Mouse (Mus musculus) frontal cortex, postnatal 10 days (tissue): ENCODE measurements around the gene Plagl2.

Experiments used
- DNase-seq, 2 experiments: peaks; one replicate each; pipeline ENCODE4 v3.0.0; 2022; ENCODE audit warnings: low spot score in 2 of 2, mixed read lengths in 1 of 2

Gene Plagl2

DNA sequence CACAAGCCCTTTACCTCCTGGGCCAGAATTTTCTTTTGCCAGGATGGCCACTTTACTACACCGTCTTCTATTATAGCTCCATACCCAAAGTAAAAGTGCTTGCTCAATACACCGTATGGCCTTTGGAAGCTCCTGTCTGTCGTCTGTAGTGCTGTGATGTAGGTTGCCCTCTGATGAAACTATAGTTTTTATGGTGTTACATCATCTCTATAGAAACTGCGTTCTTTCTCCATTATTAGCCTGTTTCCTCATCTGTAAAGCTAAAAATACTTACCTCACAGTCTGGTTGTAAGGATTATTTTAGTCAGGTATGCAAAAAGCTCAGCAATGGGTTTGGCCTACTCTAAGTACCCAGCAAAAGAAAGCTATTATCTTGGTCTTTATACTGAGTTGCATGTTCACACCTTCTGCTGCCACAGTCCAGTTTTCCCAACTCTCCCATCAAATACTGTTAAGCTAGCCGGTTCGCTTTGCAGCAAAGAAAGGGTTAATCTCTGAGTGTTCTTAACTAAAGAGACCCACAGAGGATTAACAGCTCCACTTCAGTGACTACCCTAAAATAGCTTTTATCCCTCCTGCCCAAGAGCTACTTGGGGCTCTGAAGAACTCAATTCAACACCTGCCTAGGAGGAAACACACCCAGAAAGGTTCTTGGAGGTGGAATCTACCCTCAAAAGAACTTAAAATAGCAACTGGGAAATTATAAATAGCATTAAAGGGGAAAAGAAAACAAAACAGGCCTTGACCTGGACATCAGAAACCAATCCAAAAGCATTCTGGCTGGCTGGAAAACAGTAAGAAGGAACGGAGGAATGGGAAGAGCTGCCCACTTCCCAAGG, 2.0 kb downstream of the Plagl2 start:
- no peak for DNase-seq

DNA sequence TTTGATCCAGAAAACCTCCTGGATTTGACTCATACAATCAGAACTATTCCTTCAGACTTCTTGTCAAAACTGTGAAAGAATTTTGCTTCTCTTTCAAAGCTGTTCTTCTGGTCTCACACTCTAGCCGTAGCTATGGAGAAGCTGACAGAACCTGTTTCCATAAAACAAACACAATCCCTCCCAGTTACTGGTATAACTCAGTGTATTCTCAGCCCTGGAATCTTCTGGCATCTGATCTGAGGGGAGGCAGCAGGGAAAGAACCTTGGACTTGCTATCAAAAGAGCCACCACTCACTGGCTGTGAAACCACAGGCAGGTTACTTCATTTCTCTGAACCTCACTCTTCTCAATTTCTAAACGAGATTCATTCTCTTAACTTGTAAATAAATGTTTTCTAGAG, 2.8 kb downstream of the Plagl2 start:
- DNase-seq, result no peak

DNA sequence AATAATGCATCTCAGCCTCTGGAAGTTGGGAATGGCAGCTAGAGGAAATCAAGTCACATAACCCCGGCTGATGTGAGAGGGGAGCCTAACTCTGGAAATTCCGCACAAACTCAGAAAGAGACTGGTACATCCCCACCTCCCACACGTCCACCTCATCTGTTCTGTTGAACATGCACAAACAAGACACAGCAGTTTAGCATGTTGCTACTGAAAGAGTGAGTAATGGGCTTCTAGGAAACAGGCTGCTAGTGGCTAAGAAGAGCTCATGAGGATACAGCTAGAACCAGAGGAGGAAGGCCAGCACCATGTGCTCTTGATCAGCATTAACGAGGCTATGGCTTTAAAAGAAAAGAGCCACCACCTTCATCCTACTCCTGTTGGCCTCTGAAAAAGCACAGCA, 3.3 kb downstream of the Plagl2 start:
- no peak for DNase-seq

DNA sequence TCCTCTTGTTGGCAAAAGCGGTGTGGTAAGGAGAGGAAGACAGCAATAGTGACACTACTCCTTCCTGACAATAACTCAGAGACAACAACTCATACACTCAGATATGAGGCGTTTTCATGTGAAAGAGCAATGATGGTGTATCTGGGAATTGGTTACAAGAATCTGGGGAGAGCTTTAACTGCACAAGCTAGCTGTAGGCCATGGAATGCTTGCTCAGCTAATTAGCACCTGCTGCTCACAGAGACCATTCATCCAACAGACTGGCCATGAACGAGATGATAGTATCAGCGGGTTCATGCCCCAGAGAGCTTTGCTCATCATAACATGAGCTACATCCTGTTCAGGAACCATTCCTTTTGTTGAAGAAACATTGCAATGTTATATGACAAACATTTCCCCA, 4.0 kb downstream of the Plagl2 start:
- DNase-seq, result no peak

DNA sequence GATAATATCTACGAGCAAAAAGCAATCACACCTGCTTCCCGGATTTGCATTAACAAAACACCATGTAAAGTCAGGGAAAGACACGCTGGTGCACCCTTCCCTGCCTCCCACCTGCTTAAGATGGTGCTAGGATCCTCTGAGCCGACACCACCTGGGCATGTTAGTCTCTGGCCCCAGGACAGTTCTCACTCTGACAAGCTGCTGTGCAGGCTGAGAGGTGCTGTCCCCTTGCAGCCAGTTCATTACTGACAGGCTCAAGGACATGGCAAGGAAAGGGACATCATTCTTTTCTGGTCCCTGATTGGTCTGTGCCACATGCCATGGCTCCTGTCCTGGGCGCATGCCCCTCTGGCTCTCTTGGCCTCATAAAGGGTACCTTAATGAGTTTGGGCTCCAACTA, 12.7 kb downstream of the Plagl2 start:
- no peak for DNase-seq

DNA sequence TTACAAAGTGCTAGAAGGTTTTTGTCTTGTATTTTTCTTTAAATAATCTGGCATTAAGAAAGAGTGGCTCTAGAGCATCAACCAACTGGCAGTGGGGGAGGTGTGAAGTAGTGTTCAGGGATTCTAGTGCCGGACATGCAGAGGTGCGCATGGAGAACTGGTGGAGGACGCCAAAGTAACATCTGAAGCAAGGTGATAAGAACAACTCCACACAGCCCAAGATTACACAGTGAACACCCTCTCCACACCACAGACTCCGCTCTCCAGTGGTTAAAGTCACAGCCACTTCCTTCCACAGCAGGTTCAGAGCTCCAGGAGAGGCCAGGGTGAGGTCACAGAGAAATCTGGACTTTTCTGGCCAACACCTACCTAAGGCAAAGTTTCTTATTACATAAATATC, 13.3 kb downstream of the Plagl2 start:
- DNase-seq, result no peak

DNA sequence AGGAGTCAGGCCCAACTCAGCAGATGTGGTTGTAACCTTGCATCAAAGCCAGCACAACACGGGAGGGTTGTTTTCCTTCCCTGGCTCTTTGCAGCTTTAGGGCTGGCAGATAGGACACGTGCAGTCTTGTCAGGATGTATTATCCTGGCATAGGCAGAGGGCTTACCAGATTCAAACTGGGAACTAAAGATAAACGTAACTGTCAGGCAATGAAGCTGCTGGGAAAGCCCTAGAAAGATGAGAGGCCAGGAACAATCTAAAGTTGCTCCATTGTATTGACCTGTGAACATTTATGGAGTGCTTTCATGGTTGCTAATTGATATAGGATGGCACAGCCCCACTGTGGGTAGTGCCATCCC, 15.7 kb downstream of the Plagl2 start:
- no peak for DNase-seq

DNA sequence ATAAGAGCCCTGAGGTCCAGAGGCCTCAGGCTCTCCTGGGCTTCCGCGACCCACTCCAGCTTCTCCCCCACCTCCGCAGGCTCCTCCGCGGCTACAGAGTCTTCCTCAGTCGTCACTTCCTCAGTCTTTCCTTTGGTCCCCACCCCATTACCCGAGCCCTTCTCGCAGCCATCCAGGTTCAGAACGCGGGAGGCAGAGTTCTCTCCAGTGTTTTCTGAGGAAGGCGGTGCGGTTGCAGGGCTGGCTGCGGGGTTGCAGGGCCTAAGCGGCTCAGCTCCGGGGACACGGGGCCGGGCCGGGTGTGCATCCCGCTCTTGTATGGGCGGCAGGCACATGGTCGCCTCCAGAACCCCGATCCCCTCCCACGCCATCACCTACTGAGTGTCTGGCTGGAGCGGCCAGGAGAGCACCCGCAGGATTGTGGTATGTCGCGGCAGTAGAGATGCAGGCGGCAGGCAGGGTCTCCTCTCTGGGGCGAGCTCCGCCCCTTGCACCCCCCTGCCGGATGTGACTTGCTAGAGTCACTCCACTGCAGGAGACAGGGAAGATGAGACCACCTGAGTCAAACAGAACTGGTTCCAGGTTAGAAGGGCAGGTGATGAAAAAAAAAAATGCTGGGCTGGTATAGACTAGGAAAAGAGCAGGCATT, 16.2 kb downstream of the Plagl2 start, which contains the start of gene Tspyl3:
Gene Tspyl3, minus strand, starts transcription at position 496 of the 649 bp plus-strand sequence.
- peak; percentile 67 to 68 for DNase-seq

DNA sequence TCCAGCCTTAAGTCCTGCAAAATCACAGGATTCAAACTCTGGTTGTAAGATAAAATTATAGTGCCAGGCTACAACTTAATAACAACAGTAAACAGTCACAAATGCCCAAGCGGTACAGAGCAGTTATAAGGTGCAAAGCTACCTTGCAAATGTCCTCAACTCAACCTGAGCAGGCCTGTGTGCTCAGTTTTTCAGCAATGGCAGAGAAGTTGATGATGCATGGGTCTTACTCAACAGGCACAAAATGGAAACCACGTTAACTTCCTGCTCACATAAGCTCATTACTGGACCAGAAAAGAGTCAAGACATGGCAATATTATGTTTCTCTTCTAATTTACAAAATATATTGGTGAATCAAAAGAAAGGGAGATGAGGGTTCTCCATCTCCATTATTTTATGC, 18.7 kb downstream of the Plagl2 start:
- DNase-seq, result no peak

DNA sequence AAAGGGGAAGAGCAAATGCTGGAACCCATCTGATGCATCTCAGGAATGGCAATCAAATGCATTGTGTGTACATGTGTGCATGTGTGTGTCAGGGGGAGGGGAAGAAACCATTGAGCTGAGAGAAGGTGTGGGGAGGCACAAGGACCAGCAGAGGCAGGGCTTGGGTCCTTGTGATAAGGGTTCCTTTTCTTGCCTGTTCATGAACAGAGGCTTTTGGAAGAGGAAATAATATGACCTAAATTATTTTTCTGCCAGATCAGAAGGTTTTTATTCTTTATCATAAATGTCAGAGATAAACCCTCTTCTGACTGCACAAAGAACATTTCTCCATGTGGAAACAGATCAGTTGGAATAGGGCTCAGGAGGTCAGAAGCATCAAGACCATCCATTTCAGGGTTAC, 19.1 kb downstream of the Plagl2 start:
- DNase-seq, result no peak

DNA sequence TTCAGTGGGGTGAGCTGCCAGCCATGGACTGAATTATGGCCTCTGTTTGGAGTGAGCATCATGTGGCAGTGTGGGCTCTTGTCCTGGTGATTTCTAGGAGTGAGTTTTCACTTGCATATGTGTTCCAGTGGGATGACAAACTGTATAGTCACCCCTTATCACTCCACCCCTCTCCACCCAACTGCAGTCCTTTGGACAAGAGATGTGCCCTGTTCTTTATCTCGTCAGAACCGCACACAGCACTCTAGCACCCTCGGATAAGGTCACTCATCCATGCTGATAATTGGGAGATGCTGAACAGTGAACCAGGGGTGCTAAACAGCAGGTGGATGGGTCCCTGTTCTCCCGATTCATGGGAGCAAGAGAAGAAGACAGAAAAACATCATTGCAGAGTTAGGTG, 19.6 kb downstream of the Plagl2 start:
- no peak for DNase-seq

DNA sequence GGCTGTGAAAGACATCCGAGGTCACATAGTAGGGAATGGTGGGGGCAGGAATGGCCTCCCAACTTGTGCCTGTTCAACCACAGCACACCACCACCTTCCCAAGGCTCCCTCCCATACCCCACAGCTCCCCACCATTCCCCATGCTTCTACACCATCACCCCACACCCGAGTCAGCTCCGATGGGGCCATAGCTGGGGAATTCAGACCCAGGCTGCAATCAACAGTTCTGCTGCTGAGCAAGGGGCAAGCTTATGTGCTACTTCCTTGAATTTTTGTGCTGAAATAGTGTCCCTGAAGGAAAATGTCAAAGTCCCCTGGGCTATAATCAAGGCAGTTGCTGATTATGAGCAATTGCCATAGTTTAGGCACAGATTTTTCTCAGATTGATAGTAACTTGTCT, 22.7 kb downstream of the Plagl2 start:
- DNase-seq, result no peak

DNA sequence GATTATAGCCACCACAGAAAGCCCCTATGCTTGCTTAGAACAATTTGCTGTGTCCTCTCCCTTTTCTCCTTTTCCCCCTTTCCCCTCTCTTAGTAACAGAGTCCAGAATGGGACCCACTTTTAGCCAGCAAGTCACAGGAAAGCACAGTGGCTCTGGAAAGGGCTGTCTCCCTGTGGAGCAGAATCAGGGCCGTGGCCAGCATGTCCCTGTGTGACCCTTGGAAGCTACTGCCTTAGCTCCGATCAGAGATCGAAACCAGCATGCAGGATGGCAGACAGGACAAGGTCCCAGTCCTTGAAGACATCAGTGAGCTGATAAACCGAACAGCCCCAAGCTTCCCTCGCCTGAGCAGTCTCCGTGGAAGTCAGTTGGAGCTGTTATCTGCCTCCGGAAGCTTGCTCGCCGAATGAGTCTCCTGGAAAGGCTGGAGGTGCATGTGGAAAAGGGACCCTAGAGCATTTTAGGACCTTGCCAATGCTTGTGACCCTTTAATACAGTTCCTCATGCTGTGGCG, 23.3 kb downstream of the Plagl2 start:
- no peak for DNase-seq

DNA sequence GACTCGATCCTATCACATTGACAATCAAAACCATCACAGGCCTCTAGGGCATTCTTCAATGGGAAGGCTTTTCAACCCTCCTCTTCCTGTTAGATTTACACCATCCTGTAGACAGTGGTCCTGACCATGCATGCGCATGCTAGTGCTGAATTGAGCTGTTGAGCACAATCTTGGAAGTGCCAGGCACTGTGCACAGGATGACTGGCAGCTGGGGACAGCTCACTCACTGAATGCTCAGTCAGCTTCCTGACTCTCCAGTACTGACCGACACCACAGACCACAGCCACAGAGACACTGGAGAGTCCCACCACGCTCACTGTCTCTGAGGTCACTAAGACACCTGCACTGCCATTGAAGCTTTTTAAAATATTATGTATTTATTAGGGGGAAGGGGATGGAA, 25.8 kb downstream of the Plagl2 start:
- no peak for DNase-seq

DNA sequence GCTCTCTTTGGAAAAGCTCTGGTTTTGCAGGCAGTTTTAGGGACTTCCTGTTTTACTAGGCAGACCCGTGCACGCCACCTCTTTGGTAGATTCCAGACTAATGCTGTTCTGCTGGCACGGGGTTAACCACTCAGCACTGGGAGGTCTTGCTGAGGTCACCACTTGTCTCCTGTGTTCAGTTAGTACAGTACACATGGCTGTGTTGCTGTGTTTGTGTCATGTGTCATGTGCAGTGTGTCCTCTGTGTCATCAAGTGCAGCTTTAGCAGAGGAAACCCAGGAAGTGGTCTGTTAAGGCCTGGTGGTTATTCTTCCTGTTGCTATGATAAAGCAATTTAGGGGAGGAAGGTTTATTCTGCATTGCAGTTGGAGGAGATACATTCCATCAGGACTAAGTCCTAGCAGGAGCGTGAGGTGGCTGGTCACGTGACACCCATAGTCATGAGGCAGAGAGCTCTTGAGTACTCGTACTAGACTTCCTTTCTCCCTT, 26.4 kb downstream of the Plagl2 start:
- DNase-seq, result no peak

DNA sequence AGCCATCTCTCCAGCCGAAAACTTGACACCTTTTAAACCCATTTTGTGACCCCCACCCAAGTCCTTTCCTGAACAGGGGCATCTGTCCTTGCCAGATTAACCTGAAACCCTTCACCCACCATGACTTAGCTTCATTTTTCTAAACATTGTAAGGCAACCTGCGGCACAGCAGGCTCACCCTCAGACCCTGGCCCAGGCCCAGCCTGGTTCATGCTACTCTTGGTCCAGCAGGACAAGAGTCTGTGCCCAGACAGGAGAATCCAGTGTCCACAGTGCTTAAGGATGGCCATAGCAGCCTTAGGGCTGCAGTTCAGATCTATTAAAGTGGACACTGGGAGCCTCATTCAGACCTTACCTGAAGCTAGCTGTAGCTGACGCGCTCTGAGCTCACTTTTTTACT, 27.9 kb downstream of the Plagl2 start:
- DNase-seq, result no peak

DNA sequence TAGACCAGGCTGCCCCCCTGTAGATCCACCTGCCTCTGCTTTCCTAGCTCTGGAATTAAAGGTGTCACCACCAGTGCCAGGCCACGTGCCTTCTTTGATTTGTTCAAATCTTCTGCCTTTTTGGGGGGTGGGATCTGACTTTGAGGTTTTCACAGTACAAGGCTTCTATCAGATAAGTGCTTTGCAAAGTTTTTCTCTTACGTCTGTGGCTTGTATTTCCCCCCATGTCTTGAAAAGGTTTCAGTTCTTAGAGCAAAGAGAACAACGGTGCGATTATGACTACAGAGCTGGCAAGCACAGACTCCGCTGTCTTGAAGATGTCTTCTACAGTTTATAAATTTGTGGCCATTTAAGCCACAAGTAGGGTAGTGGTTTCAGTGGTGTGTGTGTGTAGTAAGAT, 29.8 kb downstream of the Plagl2 start:
- DNase-seq, result no peak

DNA sequence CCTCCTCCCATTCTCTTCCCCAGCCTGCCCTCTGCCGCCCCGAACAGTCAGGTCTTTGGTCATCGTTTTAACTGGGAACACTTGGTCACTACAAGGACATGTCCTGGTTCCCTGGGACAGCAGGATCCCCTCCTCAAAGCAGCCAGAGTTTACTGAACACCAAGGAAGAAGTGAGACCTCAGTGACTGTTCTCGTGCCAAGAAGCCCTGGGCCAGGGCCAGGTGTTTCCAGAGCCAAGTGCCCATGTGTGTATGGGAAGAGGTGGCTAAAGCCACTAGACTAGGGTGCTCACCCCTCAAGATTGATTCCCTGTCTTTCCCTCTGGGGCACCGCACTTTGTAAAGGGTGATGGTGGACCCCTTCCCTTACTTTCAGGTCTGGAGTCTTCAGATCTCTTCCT, 31.9 kb downstream of the Plagl2 start:
- DNase-seq, result no peak

DNA sequence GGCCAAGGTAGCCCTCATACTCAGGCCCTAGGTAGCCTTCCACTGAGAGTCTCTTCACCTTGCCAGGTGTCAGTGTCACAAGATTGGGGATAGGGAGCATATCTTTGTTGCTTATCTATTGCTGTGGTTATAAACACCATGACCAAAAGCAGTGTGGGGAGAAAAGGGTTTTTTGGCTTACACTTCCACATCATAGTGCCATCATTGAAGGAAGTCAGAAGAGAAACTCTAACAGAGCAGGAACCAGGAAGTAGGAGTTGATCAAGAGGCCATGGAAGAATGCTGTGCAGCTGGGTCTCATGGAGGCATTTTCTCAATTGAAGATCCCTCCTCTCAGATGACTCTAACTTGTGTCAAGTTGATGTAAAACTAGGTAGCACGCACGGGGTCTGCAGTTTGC, 33.1 kb downstream of the Plagl2 start:
- no peak for DNase-seq

DNA sequence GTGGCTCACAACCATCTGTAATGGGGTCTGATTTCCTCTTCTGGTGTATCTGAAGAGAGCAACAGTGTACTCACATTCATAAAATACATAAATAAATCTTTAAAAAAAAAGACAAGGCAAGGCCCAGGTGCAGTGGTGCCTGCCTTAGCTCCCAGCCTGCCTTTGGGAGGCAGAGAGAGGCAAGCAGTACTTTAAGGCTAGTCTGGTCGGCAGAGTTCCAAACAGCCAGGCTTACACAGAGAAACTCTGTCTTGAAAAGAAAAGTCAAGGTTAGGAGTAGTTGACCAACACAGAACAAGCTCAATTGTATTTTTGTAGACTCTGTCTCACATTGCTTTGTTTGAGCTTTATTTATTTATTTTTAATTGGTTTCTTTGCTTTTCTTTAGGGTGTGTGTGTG, 38.5 kb downstream of the Plagl2 start:
- DNase-seq, result no peak

DNA sequence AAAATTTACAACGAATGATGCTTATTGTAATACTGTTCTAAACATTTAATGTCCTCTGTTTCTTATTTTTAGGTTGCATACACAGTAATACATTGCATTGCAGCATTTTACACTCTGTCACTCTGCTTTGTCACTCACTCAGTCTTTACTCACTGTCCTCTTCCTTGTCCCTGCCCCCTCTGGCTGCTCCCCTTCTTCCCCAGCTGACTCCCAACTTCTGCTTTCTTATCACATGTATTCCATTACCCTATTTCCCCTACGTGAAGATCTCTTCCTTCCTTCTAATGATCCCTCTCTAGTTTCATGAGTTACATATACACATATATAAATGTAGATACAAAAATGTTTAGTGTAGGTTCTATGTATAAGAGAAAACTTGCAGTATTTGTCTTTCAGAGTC, 42.1 kb downstream of the Plagl2 start:
- no peak for DNase-seq

DNA sequence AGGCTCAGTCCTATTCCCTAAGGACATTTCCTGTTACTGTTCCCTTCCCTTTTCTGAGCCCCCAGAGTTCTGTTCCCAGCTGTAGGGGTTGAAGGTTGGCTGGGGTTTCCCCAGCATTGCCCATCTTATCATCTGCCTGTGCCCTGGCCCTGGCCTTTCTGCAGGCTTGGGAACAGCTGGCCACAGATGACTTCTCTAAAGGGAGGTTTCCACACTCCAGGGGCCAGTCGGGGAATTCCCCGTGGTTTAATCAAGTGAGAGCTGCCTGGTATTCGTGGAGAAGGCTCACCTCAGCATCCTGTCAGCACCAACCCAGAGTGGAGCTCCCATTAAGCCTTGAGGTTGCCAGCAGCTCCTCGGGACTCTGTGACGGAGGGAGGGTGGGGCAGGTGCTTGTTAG, 42.7 kb downstream of the Plagl2 start:
- DNase-seq, result no peak

DNA sequence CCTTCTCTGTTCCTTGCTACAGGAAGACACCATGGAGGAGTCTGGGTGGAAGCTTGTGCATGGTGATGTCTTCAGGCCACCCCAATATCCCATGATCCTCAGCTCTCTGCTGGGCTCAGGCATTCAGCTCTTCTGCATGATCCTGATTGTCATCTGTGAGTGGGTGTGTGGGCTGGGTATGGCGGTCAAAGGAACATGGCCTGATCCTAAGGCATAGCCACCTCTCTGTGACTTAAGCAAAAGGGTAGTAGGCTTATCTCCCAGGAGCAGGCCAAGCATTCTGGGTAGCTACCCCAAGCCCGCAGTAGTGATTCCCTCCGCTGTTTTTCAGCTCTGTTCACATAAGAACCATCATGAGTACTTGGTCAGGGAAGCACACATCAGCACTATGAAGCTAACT, 47.0 kb downstream of the Plagl2 start:
- no peak for DNase-seq
